Mouse (Mus musculus) R1 (cell line): ENCODE results near the gene Cacna1c.

Experiments
- DNase-seq: peaks from one replicate; pipeline ENCODE4 v3.0.0-alpha.2; 2018; ENCODE audit warnings: low read depth, low spot score

Gene Cacna1c

GRCm38 (mm10) chr6:119010875-119011274 lies 185.3 kb downstream of the Cacna1c start:
- DNase-seq: no peak

- DNase-seq: no peak
These were observed 186.7 kb downstream of the Cacna1c start for GRCm38 (mm10) chr6:119009526-119009925.

- peak; percentile 28 for DNase-seq
These were observed 187.5 kb downstream of the Cacna1c start for GRCm38 (mm10) chr6:119008638-119009166.

GRCm38 (mm10) chr6:119004596-119004995 lies 191.6 kb downstream of the Cacna1c start:
- no peak for DNase-seq

GRCm38 (mm10) chr6:119001442-119001841 lies 194.8 kb downstream of the Cacna1c start:
- no peak for DNase-seq

DNA sequence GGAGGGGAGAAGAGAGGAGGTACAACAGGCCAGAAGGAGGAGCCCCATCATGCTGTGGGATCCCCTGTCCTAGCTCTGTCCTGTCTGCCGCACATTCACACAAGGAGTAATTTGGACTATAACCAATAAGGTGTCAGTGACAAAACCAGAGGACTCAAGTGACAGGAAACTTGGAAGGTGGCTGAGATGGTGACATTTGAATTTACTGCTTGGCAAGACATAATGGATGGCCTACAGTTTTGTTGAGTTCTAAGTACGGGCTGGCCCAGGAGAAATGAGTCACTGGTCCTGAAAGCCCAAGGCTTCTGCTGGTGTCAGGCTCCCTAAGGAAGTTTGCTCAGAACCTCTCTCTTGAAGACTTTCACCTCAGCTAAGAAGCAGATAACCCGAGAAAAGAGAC lies 196.0 kb downstream of the Cacna1c start:
- no peak for DNase-seq

- DNase-seq: no peak
These were observed 196.8 kb downstream of the Cacna1c start for GRCm38 (mm10) chr6:118999329-118999875.

- no peak for DNase-seq
These were observed 198.8 kb downstream of the Cacna1c start for GRCm38 (mm10) chr6:118997397-118997796.

- no peak for DNase-seq
These were observed 201.8 kb downstream of the Cacna1c start for GRCm38 (mm10) chr6:118994272-118995061.

DNA sequence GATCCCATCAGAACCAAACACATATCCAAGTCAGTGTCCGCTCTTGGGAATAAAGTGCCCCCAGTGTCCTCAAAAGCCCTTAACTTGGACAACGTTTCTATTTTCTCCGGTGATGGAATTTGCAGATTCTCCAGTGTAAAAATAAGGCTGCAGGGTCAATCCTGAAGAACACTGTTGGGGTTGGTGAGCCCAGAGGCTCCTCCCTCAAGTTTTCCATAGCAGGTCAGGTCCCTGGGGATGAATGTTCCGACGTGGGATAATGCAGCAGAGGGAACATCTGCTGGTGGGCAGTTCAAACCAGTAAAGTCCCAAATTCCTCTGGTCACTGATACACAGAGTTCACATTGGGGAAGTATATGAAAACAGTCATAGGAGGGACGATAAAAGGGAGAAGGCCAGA lies 203.8 kb downstream of the Cacna1c start:
- no peak for DNase-seq

- DNase-seq: no peak
These were observed 206.0 kb downstream of the Cacna1c start for GRCm38 (mm10) chr6:118989999-118990776.

GRCm38 (mm10) chr6:118984181-118984901 lies 211.9 kb downstream of the Cacna1c start:
- DNase-seq: no peak

- DNase-seq: no peak
These were observed 212.7 kb downstream of the Cacna1c start for GRCm38 (mm10) chr6:118983471-118984040.

DNA sequence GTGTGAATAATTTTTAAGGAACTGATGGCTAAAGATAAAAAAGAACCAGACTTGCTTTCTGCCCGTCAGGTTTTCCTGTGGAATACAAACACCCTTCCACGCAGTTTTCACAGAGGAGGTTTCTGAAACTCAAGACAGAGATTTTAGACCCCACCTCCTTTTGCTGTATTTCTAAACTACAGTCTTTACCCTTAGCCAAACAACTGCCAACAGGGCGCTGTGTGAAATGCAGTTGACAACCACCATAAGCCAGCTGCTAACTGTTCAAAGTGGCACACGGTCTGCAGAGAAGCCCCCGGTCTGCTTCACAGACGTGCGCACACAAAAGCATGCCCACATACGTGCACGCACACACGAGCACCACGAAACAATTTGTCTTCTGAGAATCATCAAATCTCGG lies 216.0 kb downstream of the Cacna1c start:
- no peak for DNase-seq

DNA sequence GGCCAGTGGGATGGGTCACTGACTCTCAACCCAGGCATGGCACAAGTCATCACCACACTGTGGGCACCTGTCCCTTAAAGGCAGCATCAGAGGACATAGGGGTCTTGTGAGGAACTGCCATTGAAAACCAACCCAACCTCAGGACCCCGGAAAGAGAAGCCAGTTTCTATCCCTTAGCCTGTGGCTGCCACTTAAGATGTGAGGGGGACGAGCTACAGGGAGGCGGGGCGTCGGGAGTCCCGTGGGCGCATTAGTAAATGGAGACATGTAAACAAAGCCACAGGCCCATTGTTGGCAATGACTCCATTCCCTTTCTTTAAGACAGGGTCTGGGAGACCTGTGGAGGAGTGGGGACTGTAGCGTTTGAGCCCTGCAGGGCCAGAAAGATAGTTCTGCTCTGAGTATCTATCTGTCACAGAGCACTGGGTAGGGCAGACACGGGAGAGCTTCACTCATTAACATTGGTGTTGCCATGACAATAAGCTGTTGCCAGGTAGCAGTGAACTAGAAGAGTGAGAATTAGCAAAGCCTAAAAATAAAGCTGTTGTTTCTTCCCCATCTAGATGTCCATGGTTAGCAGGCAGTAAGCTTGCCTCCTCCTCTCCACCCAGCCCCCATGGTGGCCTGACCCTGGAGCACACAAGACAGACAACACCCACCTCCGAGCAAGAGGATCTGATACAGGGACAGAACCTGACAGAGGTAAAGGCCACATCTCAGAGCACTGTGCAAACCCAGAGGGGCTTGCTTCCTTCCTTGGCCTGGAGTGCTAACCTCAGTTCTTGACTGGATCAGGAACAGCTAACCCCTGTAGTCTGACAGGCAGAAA lies 218.6 kb downstream of the Cacna1c start:
- DNase-seq: peak; percentile 54

GRCm38 (mm10) chr6:118976617-118977016 lies 219.6 kb downstream of the Cacna1c start:
- DNase-seq: no peak

- no peak for DNase-seq
These were observed 224.2 kb downstream of the Cacna1c start for GRCm38 (mm10) chr6:118971844-118972531.

DNA sequence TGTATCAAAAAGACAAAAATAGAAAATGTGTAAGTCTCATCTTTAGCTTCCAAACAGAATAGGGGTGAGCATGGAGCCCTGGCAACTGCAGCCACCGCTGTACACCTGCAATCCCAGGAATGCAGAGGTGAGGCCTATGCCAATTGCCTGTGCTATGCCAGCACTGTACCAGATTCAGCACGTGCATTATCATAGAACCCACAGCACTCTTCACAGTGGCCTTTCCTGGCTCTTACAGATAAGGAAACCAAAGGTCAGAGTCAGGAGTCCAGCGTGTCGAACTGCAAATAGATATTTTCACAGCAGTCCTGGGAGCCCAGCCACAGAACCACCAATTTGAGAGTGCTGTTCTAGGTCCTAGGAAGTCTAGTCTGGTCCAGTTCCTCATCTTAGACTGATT lies 227.4 kb downstream of the Cacna1c start:
- no peak for DNase-seq

GRCm38 (mm10) chr6:118966904-118967303 lies 229.3 kb downstream of the Cacna1c start:
- DNase-seq: no peak

DNA sequence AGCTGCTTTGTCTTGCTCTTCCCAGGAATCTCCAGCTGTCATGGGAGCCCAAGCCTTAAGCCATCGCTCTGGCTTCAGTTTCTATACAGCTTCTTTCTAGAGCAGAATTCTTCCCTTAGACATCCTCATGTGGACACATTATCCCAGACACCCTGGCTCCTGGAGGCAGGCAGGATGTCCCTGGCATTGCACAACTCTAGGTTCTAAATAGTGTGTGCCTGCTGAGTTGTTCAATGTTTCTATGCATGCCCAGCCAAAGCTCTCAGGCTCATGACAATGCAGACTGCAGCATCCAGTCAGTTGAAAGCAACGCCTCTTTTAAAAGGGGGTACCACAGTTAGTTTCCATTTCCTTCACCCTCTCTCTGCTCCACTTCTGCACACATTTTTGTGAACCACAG lies 230.6 kb downstream of the Cacna1c start:
- no peak for DNase-seq
